Mouse (Mus musculus) cerebellum, adult (tissue): ENCODE measurements around the gene Olfr548-ps1.
"Not testable (repeated sequence)": the region's sequence is repeated elsewhere in the genome, so short reads cannot be mapped to it uniquely, and the experiment has no call there.

Experiments
- ATAC-seq: cut with Nextera tagmentation; 2 replicates; pipeline ENCODE4 v1.9.2; 2017; ENCODE audit warnings: mild to moderate bottlenecking, moderate library complexity, mixed read lengths; ENCODE audit not compliant: insufficient number of reproducible peaks, low FRiP score, low TSS enrichment

Gene Olfr548-ps1

GRCm38 (mm10) chr7:102540596-102540995 is at the start of gene Olfr548-ps1:
Gene Olfr548-ps1, plus strand, starts transcription at chr7:102540896.
- ATAC-seq: no peak

DNA sequence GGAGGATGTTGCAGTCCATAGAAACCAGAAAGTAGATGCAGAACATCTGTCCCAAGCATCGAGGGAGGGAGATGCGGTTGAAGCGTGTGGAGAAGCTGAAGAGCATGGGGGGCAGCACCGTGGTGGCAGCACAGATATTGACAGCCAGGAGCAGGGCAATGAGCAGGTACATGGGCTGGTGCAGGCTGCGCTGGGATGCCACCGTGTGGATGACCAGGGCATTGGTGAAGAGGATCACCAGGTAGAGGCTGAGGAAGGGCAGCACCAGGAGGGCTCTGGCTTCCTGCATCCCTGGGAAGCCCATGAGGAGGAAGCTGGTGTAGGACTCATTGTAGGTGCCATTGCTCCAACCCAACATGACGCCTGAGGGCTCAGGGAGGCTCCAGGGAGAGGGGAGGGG is 46.3 kb upstream of the Olfr548-ps1 start:
- not testable (repeated sequence) for ATAC-seq

GRCm38 (mm10) chr7:102499473-102499872 is 41.2 kb upstream of the Olfr548-ps1 start, which contains the start of gene Olfr545:
Gene Olfr545, minus strand, starts transcription at chr7:102499573.
- no peak for ATAC-seq

- no peak for ATAC-seq
Measured at GRCm38 (mm10) chr7:102501986-102502385, 38.7 kb upstream of the Olfr548-ps1 start.

DNA sequence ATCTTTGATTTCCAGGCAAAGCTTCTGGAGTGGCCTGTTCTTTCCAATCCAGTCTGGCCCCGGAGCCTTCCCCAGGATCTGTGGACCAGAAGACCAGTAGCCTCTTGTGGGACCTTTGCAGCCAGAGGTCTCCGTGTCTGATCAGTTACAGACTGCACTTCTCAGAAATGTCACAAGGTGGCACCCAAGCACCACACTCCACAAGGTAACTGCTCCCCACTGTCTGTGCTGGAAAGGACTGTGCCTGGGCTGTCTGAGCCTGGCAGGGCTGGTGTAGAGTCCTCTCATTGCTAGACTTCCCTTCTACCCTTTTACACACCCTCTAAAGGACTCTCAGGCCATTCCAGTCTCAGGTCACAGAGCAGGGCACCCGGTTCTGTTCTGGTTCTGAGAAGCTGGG is 33.8 kb upstream of the Olfr548-ps1 start:
- ATAC-seq: peak; percentile 62

GRCm38 (mm10) chr7:102508066-102508465 is 32.6 kb upstream of the Olfr548-ps1 start:
- ATAC-seq: no peak

DNA sequence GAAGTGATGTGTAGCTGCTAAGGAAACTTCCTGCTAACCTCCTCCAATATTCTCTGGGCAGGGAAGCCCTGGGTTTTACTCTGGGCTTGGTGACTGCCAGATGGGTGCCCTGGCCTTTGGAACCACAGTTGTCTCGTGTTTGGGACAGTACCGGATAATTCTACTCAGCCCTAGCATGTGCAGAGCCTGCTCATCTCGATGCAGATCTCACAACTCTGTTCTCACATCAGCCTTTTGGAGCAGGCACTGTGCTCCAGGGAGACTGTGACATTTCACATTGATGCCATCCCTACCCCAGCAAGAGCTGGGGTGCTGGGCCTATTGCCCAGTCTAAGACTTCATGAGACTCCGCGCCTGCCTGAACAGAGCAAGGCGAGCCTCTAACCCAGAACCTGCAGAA is 32.0 kb upstream of the Olfr548-ps1 start:
- no peak for ATAC-seq

DNA sequence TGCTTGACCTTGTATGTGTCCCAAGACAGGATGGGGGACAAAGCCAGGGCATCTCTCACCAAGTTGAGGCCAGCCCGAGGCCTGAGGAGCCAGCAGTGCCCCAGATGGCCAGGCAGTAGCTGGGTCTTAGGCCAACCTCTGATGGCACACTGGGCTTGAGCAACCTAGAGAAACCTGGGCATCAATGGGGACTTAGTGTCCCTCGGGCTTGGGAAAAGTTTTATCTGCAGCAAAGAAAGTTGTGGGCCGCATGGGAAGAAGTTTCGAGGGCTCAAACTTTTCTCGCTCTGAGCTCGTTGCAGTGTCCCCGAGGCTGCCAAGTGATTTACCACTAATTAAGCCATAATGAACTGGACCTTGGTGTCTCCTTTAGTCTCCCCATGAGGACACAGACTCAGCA is 31.0 kb upstream of the Olfr548-ps1 start:
- ATAC-seq: no peak

GRCm38 (mm10) chr7:102511927-102512326 is 28.8 kb upstream of the Olfr548-ps1 start:
- ATAC-seq: no peak

- peak; percentile 85 for ATAC-seq
Measured at GRCm38 (mm10) chr7:102512814-102513435, 27.8 kb upstream of the Olfr548-ps1 start.

DNA sequence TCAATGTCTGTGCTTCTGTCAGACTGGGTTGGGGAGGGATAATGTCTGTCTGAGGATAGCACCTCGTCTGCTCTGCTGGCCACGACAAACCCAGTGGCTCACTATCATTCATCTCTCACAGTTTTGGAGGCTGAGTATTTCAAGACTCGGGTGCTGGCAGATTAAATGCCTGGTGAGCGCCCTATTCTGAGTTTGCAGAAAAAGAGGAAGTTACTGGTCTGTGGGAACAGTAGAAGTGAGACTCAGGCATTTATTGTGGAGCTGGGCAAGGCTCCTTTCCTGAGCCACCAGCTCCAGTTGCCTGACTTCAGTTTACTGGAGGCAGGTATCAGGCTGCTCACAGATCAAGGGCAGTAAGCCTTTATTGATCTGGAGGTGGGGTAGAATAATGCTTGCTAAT is 26.6 kb upstream of the Olfr548-ps1 start:
- no peak for ATAC-seq

DNA sequence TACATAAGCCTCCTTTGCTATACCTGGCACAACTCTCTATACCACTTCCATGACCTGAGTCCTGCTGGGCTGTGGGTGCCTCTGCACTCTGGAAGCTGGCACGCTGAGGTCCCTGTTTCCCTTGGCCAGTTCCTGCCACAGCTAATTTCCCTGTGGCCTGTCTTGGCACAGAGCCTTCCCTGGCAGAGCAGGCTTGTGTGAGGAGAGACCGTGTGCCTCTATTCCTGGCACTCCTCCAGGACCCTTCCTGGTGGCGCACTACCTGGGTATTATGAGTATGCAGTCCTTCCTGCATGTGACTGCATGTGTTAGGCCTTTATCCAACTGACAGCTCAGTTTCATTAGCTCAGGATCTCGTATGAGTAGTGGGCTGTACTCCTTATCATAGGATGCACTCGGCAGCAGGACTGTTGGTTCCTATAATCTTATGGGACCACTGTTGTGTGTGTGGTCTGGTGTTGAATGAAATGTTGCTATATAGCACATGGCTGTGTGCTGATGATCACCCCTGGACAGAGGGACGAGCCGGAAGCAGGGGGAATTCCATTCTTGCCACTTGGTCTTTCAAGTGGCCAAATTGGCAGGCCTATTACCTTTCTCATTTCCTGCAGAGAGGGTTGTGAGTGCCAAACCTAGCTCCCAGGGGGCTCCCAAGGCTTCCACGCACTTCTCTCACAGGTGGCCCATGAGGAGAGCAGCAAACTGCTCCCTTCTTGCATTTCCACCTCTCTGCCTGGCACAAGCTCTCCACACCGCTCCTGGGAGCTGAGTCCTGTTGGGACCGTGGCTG is 24.2 kb upstream of the Olfr548-ps1 start:
- ATAC-seq: no peak

- no peak for ATAC-seq
Measured at GRCm38 (mm10) chr7:102517051-102517335, 23.7 kb upstream of the Olfr548-ps1 start.

DNA sequence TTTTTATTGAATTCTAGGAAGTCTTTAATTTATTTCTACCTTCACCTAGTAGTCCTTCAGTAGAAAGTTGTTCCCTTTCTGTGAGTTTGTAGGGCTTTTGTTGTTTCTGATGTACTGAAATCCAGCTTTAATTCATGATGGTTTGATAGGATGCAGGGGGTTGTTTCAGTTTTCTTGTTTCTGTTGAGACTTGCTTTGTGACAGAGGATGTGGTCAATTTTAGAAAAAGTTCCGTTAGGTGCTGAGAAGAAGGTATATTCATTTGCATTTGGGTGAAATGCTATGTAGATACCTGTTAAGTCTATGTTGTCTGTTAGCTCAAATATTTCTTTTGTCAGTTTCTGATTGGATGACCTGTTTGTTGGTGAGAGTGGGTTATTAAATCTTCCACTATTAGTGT is 11.6 kb upstream of the Olfr548-ps1 start:
- ATAC-seq: no peak

- ATAC-seq: no peak
Measured at GRCm38 (mm10) chr7:102534449-102534848, 6.2 kb upstream of the Olfr548-ps1 start, which contains the start of gene Olfr547. Gene Olfr547, plus strand, starts transcription at chr7:102534749.

DNA sequence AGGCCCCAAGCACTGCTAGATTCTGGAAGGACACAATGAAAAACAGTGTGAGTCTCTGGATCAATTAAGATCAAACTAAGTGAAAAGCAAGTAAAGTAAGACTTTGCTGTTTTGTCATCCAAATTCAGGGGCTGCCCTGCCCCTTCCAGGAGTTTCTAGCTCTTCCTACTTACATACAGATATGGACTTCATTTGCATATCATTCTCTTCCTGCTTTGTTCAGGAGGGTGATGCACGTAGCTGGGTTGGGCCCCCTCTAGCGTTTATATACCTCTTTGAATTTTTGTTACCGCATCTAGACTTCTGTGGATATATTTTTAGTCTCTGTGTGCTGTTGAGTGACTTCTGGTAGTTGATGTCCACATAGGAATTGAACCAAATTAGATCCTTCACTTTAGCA is 555 bp downstream of the Olfr548-ps1 start:
- no peak for ATAC-seq

DNA sequence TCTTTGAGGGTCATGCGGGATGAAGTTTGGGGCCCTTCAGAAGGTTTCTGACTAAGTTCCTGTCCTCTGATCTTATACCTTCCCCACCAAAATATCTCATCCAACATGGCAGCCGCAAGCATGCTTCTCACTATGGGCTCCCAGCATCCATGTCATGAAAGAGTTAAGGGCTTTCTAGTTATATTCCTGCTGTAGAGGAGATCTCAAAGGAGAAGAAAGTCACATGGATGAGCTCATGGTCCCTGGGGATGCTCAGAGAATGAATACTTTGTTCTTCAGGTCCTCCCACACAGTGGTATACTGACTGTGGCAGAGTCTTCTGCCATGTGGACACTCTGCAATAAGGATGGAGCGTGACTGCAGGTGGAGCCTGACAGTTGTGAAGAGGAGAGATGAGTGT is 8.9 kb downstream of the Olfr548-ps1 start, which contains the start of gene Olfr549:
TSS of gene Olfr549 (plus strand) at position 301 of the 400 bp plus-strand sequence.
- no peak for ATAC-seq

DNA sequence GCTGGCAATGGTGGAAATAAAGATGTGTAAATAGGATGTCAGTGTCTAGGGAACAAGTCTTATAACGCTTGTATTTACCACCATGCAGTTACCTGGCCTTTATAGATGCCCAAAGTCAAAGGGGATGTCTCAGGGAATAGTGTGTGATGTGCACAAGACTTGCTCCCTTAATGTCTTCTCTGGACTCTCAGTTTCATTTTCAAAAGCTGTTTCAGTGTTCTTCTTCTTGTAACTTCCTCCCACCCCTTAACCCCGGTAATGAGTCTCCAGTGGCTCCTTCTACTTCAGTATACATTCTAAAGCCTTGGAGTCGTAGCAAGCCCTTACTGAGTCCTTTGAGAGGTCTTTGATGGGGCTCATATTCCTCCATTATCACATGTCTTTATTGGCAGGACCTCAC is 12.6 kb downstream of the Olfr548-ps1 start:
- ATAC-seq: no peak

GRCm38 (mm10) chr7:102564999-102565997 is 24.6 kb downstream of the Olfr548-ps1 start, which contains the start of gene Trim21:
Gene Trim21, minus strand, starts transcription at chr7:102565486.
- ATAC-seq: peak; percentile 61; the same call in 1 of the 2 replicates

GRCm38 (mm10) chr7:102566219-102566618 is 25.5 kb downstream of the Olfr548-ps1 start:
- no peak for ATAC-seq
